Mouse (Mus musculus) G1E (cell line): Measurements from ENCODE around the gene Olfr312. TPM values are rescaled to one million over a fixed set of nuclear protein-coding genes. Genes with fewer than 3 reads are reported as not detected.
"Not testable (repeated sequence)": the region's sequence is repeated elsewhere in the genome, so short reads cannot be mapped to it uniquely, and the experiment has no call there.

Experiments used
- ATAC-seq: 2 replicates; pipeline ENCODE4 v1.8.0; 2016; ENCODE audit warnings: mild to moderate bottlenecking; ENCODE audit not compliant: insufficient number of reproducible peaks, poor library complexity, low FRiP score, severe bottlenecking; ENCODE audit errors: extremely low read depth
- DNase-seq: peaks from one replicate; pipeline ENCODE4 v3.0.0; 2012; ENCODE audit warnings: low spot score
- H3K27me3 ChIP-seq: 2 replicates; pipeline ENCODE4 v1.6.1; 2012; ENCODE audit warnings: mild to moderate bottlenecking, low read length, inconsistent platforms; ENCODE audit not compliant: insufficient read depth
- H3K36me3 ChIP-seq: replicated peaks from 2 replicates; pipeline ENCODE3; 2012; ENCODE audit warnings: mild to moderate bottlenecking, inconsistent platforms
- H3K4me1 ChIP-seq: 2 replicates; pipeline ENCODE4 v1.6.1; 2012; ENCODE audit warnings: low read depth, low read length, inconsistent platforms, mixed read lengths; ENCODE audit not compliant: insufficient read depth
- H3K4me3 ChIP-seq: 2 replicates; pipeline ENCODE4 v1.5.1; 2012; ENCODE audit warnings: low read depth, mild to moderate bottlenecking, inconsistent platforms, low read length, moderate library complexity, mixed read lengths
- H3K9me3 ChIP-seq: replicated peaks from 2 replicates; pipeline ENCODE4 v1.6.1; 2012; ENCODE audit warnings: inconsistent platforms
- CTCF ChIP-seq: IDR thresholded peaks from 2 replicates; pipeline ENCODE4 v1.5.1; 2012; ENCODE audit warnings: low read depth, low read length, inconsistent platforms, mixed read lengths
- GATA1 ChIP-seq: IDR thresholded peaks from 2 replicates; pipeline ENCODE4 v1.6.1; 2012; ENCODE audit warnings: borderline replicate concordance, low read length, inconsistent platforms, mixed read lengths
- GATA2 ChIP-seq: IDR thresholded peaks from 2 replicates; pipeline ENCODE4 v1.6.1; 2012; ENCODE audit warnings: low read depth, low read length, inconsistent platforms, borderline replicate concordance
- POLR2AphosphoS5 ChIP-seq: IDR thresholded peaks from 2 replicates; pipeline ENCODE4 v1.6.1; 2012; ENCODE audit warnings: low read depth, low read length, inconsistent platforms; ENCODE audit not compliant: insufficient replicate concordance
- TAL1 ChIP-seq: conservative IDR thresholded peaks from 2 replicates; pipeline ENCODE4 v1.6.1; 2012; ENCODE audit warnings: low read depth, low read length, inconsistent platforms, mixed read lengths
- polyA plus RNA-seq: library from polyadenylated mRNA; stranded (reverse); fragments of >175 nt; gene quantifications from 2 replicates; pipeline ENCODE4 v1.2.3, GENCODE M21; 2012
- total RNA-seq, 2 experiments: library from RNA; stranded (forward) in 1 of 2; stranded (reverse) in 1 of 2; fragments of 200-1000 nt in 1 of 2; fragments of >200 nt in 1 of 2; fragmentation: Nextera tagmentation in 1 of 2; gene quantifications; 2 replicates each; pipeline ENCODE4 v1.2.3; 2014 to 2017

Gene Olfr312
- total RNA-seq (2014; fragmentation: Nextera tagmentation) (not detected in 2 replicates), total RNA-seq (2017) (0.05 and 0.64 TPM in 2 replicates), polyA plus RNA-seq (not detected in 2 replicates)

GRCm38 (mm10) chr11:58828937-58829336 is at the start of gene Olfr312:
Gene Olfr312 (plus strand): TSS chr11:58829237.
- ATAC-seq, H3K4me1 ChIP-seq, DNase-seq, H3K4me3 ChIP-seq, H3K36me3 ChIP-seq, H3K27me3 ChIP-seq, H3K9me3 ChIP-seq: not testable (repeated sequence)

GRCm38 (mm10) chr11:58782480-58783089 is 46.5 kb upstream of the Olfr312 start, which contains the start of gene Olfr314:
Gene Olfr314 (plus strand): TSS chr11:58782952.
- TF ChIP-seq TAL1 (no peak), GATA1 (no peak)
- Histone ChIP-seq H3K4me1 (no peaks in the 10 kb centered on the region), H3K27me3 (peaks cover 6% of the 10 kb centered on the region; the same call in 1 of the 2 replicates), H3K36me3 (no peaks in the 10 kb centered on the region), H3K9me3 (no peaks in the 10 kb centered on the region), H3K4me3 (no peak within 1 kb of the TSS)
- DNase-seq (no peak), ATAC-seq (no peak)

DNA sequence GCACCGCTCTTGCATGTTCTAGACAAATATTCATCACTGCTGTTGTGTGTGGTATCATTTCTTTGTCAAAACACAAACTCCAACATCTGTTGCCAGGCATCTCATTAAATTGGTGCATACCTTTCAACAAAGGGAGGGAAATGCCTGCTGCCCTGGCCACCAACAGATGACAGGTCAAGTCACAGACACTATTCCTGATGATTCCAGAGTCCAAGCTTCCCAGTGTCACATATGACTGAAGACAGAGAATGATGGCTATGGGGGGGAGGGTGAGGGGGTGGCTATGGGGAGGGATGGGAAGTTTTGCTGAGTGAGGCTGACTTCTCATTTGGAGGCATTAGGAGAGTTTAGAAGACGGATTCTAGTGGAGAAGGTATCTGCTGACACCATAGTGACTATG is 44.9 kb upstream of the Olfr312 start:
- no peak overlapping the region for H3K4me3 ChIP-seq
- no peaks in the 10 kb centered on the region for H3K27me3 ChIP-seq
- no peaks in the 10 kb centered on the region for H3K4me1 ChIP-seq
- ATAC-seq (no peak), DNase-seq (no peak)
- TF ChIP-seq POLR2AphosphoS5, result no peak
- TF ChIP-seq CTCF, result no peak
- TF ChIP-seq GATA1, result no peak
- TF ChIP-seq GATA2, result no peak
- TF ChIP-seq TAL1, result no peak
- no peaks in the 10 kb centered on the region for H3K36me3 ChIP-seq
- H3K9me3 ChIP-seq, result no peaks in the 10 kb centered on the region

GRCm38 (mm10) chr11:58787651-58788050 is 41.4 kb upstream of the Olfr312 start:
- H3K36me3 ChIP-seq, result no peaks in the 10 kb centered on the region
- TF ChIP-seq GATA2 (no peak), GATA1 (no peak), CTCF (no peak), TAL1 (no peak), POLR2AphosphoS5 (no peak)
- H3K9me3 ChIP-seq, result no peaks in the 10 kb centered on the region
- H3K4me1 ChIP-seq, result 0 out of 2 replicates have a peak, but pooled peaks cover 3% of the 10 kb centered on the region
- DNase-seq (no peak), ATAC-seq (no peak)
- no peak overlapping the region for H3K4me3 ChIP-seq
- H3K27me3 ChIP-seq, result no peaks in the 10 kb centered on the region

GRCm38 (mm10) chr11:58788346-58788745 is 40.7 kb upstream of the Olfr312 start:
- 0 out of 2 replicates have a peak, but pooled peaks cover 3% of the 10 kb centered on the region for H3K4me1 ChIP-seq
- DNase-seq (no peak), ATAC-seq (no peak)
- H3K36me3 ChIP-seq, result no peaks in the 10 kb centered on the region
- no peaks in the 10 kb centered on the region for H3K27me3 ChIP-seq
- H3K4me3 ChIP-seq, result no peak overlapping the region
- no peaks in the 10 kb centered on the region for H3K9me3 ChIP-seq
- no peak for TF ChIP-seq GATA1
- no peak for TF ChIP-seq CTCF
- no peak for TF ChIP-seq GATA2
- TF ChIP-seq POLR2AphosphoS5, result no peak
- no peak for TF ChIP-seq TAL1

GRCm38 (mm10) chr11:58789532-58789931 is 39.5 kb upstream of the Olfr312 start:
- no peak for ATAC-seq

GRCm38 (mm10) chr11:58790053-58790452 is 39.0 kb upstream of the Olfr312 start:
- H3K9me3 ChIP-seq, result no peaks in the 10 kb centered on the region
- no peaks in the 10 kb centered on the region for H3K36me3 ChIP-seq
- ATAC-seq (no peak), DNase-seq (no peak)
- H3K4me1 ChIP-seq, result 0 out of 2 replicates have a peak, but pooled peaks cover 3% of the 10 kb centered on the region
- H3K27me3 ChIP-seq, result no peaks in the 10 kb centered on the region
- TF ChIP-seq TAL1 (no peak), GATA1 (no peak), CTCF (no peak)
- no peak overlapping the region for H3K4me3 ChIP-seq

More at GRCm38 (mm10) chr11:58789532-58789931, 39.5 kb upstream of the Olfr312 start:
- H3K36me3 ChIP-seq, result no peaks in the 10 kb centered on the region
- no peaks in the 10 kb centered on the region for H3K9me3 ChIP-seq
- H3K27me3 ChIP-seq, result no peaks in the 10 kb centered on the region
- no peak for TF ChIP-seq GATA2
- no peak for TF ChIP-seq CTCF
- TF ChIP-seq POLR2AphosphoS5, result no peak
- no peak for TF ChIP-seq TAL1
- TF ChIP-seq GATA1, result no peak
- no peak for DNase-seq
- no peak overlapping the region for H3K4me3 ChIP-seq
- 0 out of 2 replicates have a peak, but pooled peaks cover 3% of the 10 kb centered on the region for H3K4me1 ChIP-seq
